Mouse (Mus musculus) right cerebral cortex, postnatal 14 days (tissue): Measurements from ENCODE around the gene Cdc26.

Source experiments
- DNase-seq: peaks from one replicate; pipeline ENCODE4 v3.0.0; 2022

Cdc26 gene

DNA sequence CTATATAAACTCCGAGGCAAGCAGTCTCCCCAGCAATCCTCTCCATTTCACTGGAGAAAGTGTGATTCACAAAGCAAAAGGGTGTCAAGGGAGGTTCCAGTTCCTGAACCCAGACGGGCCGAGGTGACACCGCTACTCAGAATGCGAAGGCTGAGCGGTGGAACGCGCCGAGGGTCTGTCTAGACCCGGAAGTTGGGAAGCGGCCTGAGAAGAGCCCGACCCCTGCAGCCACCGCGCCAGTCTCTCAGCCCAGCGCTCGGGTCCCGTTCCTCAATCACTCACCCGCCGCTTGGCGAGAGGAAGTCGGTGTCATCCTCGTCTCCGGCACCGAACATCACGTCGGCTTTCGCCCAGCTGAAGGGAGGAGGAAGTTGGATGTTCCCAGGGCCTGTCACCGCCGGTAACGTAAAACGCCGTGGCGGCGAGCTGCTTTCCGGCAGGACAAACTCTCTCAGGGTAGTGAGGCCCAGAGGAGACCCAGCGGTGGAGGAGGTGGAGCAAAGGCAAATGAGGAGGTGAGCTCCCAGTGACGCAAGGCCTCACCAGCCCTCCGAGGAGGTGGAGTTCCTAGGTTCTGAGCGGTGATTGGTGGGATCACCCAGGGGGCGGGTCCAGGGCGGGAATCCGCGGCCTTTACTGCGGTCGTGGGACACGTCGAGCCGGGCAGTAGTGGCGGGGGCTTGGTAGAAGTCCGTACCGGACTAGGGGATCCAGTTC is 48.2 kb downstream of the Cdc26 start, which contains the start of the genes Fkbp15 and Slc31a1:
Fkbp15 (minus strand) TSS at position 461 of the 717 bp plus-strand sequence.
Slc31a1 (plus strand) TSS at position 640 of the 717 bp plus-strand sequence.
- DNase-seq: peak; percentile 93

DNA sequence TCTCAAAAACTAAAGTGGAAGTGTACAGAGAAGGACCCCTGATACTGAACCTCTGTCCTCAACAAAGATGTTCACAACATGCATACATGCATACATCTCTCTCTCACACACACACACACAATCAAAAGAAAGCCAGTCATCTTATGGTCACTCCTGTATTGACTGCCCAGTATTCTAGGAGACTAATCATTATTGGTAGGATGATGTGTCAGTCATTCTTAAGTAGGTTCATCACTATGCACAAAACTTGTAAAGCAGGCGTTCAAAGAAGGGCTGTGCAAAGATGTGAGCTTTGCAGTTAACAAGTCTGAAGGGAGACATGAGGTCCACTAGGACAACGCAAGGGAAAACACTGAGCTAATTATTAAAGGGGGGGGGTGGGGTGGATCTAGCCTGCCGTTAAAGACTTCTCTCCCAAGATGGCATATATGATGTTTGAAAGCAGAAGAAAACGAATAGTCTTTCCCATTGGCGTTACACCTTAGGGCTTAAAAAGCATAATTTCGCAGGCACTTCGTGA is 49.1 kb downstream of the Cdc26 start:
- no peak for DNase-seq

DNA sequence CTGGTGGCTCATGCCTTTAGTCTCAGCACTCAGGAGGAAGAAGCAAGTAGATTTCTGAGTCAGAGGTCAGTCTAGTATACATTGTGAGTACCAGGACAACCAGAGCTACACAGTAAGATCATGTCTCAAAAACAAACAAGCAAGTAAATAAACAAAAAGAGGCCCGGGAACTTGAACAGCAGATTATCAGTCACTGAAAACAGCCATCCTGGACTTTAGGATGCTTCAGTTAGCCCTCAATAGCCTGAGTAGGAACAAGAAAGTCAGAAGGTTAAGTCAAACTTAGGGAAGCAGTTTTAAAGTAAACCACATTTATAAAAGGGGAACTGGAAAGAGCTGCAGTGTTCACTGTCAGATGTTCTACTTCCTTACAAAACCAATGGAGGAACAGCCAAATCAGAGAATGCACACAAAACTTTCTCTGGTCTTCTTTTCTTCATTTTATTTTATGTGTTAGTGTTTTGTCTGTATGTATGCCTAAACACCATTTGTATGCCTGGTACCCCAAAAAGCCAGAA is 50.8 kb downstream of the Cdc26 start:
- no peak for DNase-seq

DNA sequence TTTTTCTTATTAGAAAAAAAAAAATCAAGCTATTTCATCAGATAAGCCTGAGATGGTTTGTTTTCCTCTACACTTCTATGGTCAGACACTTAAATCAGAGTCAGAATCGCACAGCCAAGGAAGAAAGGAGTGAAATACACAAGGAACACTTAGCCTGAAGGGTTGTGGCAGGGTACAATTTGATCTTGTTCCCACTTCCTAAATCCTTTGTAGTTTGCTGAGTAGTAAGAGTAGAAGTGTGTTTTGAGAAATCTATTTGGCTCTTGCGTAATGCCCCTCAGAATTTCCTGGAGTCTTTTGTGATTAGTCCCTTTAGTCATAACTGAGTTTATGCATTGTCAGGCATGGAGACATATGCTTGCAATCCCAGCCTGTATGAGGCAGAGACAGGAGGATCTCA is 59.1 kb downstream of the Cdc26 start:
- no peak for DNase-seq

DNA sequence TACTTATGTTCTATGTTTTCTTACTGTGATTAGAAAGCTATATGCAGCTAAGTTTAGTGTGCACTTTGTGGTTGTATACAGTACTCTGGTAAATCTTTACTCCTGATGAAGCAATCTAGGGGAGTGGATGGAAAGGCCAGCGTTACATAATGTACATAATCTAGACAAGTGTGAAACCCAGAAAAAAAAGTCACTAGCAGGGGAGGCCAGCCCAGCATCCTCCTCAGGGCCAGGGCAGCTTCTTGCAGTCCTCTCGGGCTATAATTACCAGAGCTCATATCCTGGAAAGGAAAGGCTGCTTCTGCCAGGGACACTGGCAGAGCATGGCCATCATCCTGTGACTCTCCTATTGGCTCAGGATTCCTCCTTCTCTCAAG is 60.1 kb downstream of the Cdc26 start:
- no peak for DNase-seq

DNA sequence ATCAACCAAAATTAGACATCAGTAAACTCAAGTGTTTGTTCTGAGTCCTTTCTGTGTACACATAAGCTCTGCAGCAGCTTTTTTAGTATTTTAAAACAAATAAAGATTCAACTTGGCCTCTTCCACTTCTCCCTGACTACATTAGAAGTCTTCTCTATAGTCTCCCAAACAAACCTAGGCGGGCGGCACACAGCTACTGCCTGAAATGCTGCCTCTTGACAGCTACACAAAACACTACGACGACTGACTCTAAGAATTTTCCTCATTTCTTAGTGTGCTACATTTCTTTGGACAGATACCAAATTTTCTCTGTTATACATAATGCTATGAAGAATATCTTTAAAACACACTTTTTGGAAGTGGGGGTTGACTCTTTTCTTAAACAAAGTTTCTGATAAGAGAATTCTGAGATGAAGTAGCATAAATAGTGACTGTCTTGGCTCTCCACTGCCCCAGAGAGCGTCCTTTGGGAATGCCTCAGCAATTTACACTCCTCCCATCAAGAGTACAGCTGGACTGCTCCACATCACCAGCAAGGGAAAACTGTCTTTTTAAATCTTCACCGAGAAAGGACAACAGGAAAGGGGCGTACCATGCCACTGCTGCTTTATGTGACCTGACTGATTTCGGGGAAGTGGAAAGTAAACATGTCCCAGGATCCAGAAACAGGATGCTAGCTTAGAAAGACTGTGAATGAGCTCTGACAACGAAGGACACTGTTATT is 60.7 kb downstream of the Cdc26 start:
- DNase-seq: no peak

DNA sequence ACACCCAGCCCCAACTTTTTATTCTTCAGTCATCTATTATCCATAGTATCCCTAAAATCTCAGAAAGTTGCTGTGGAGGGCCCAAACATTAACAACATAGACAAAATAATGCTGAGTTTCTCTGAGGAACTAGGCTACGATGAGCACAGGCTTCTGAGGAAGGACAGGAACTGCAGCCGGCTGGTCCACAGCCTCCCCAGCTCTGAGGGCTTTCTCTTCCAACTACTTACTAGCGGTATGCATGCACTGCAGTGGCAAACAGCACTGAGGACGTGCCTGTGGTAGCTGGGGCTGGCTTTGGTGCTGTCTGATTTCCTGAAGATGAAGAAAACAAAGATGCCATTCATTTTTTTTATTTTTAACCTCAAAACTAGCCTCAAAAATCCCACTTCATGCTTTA is 62.6 kb downstream of the Cdc26 start:
- no peak for DNase-seq

DNA sequence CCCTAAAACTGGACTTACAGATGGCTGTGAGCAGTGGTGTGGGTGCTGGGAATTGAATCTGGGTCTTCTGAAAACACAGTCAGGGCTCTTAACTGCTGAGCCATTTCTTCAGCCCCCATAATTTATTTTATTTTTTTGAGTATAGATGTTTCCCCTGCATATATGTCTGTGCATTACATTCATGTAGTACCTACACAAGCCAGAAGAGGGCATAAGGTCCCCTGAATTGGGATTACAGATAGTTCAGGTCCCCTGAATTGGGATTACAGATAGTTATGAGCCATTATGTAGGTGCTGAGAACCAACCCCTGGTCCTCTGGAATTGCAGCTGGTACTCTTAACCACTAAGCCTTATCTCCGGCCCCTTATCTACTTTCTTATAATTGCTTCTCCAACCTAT is 64.4 kb downstream of the Cdc26 start:
- no peak for DNase-seq

DNA sequence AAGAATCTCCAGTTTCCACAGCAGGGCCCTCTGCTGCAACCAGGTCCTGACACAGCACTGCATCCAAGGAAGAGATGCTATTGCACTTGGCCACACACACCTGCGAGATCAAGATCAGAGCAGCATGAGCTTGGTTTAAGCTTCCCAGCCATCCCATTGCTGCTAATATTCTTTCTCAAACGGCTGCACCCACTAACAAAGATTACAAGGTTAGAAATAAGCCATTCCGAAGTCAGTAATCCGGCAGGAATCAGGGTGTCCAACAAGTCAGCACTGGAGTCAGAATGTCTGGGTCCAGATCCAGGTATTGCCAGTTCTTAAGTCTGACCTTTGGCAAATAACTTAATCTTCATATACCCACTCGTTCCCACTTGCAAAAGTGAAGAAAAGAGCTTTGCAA is 69.9 kb downstream of the Cdc26 start:
- DNase-seq: no peak
